Mouse (Mus musculus) mesoderm, embryonic 11.5 days (tissue): ENCODE measurements around the gene Copz1.
"Not testable (repeated sequence)": the region's sequence is repeated elsewhere in the genome, so short reads cannot be mapped to it uniquely, and the experiment has no call there.

Source experiments
- DNase-seq: peaks from one replicate; pipeline ENCODE4 v3.0.0-alpha.2; 2012; ENCODE audit warnings: low read depth, low spot score

The Copz1 gene

GRCm38 (mm10) chr15:103272419-103273279, at the start of gene Copz1:
Copz1 (plus strand) TSS chr15:103272714.
- peak; percentile 99 for DNase-seq

GRCm38 (mm10) chr15:103224161-103224560, 48.4 kb upstream of the Copz1 start:
- no peak for DNase-seq

- no peak for DNase-seq
Observed at GRCm38 (mm10) chr15:103227022-103227421, 45.5 kb upstream of the Copz1 start.

GRCm38 (mm10) chr15:103227572-103227971, 44.9 kb upstream of the Copz1 start:
- DNase-seq = no peak

GRCm38 (mm10) chr15:103228904-103229303, 43.6 kb upstream of the Copz1 start:
- no peak for DNase-seq

- DNase-seq = no peak
Observed at GRCm38 (mm10) chr15:103233119-103233518, 39.4 kb upstream of the Copz1 start.

- DNase-seq = no peak
Observed at GRCm38 (mm10) chr15:103237295-103237694, 35.2 kb upstream of the Copz1 start.

- peak; percentile 98 for DNase-seq
Observed at GRCm38 (mm10) chr15:103239130-103239684, 33.3 kb upstream of the Copz1 start.

- peak; percentile 97 for DNase-seq
Observed at GRCm38 (mm10) chr15:103239685-103240159, 32.8 kb upstream of the Copz1 start, which contains the start of gene Cbx5. Cbx5 (minus strand) TSS chr15:103239816.

- peak; percentile 98 for DNase-seq
Observed at GRCm38 (mm10) chr15:103240160-103241028, 32.1 kb upstream of the Copz1 start, which contains the start of gene Hnrnpa1. Hnrnpa1 (plus strand) TSS chr15:103240432.

- DNase-seq = not testable (repeated sequence)
Observed at GRCm38 (mm10) chr15:103241071-103242018, 31.2 kb upstream of the Copz1 start.

- no peak for DNase-seq
Observed at GRCm38 (mm10) chr15:103242885-103243284, 29.6 kb upstream of the Copz1 start.

- DNase-seq = no peak
Observed at GRCm38 (mm10) chr15:103245616-103246015, 26.9 kb upstream of the Copz1 start.

- DNase-seq = no peak
Observed at GRCm38 (mm10) chr15:103247078-103247781, 25.3 kb upstream of the Copz1 start.

- no peak for DNase-seq
Observed at GRCm38 (mm10) chr15:103247782-103248400, 24.6 kb upstream of the Copz1 start.

GRCm38 (mm10) chr15:103248401-103249313, 23.9 kb upstream of the Copz1 start:
- DNase-seq = no peak

- not testable (repeated sequence) for DNase-seq
Observed at GRCm38 (mm10) chr15:103249511-103249910, 23.0 kb upstream of the Copz1 start.

GRCm38 (mm10) chr15:103250195-103250740, 22.2 kb upstream of the Copz1 start:
- DNase-seq = peak; percentile 65
